Mouse (Mus musculus) heart, embryonic 14.5 days (tissue): ENCODE data around the gene Ppia. TPM values are rescaled to one million over a fixed set of nuclear protein-coding genes. Genes with fewer than 3 reads are reported as not detected.

Experiments used
- ATAC-seq: fragments of 200-750 bp; cut with Nextera tagmentation; 2 replicates; pipeline ENCODE4 v1.8.0; 2017; ENCODE audit warnings: low read depth, moderate TSS enrichment; ENCODE audit not compliant: insufficient number of reproducible peaks, insufficient read depth, low FRiP score
- H3K27ac ChIP-seq, 2 experiments: fragments of 200-500 bp in 1 of 2; fragments of 300-500 bp in 1 of 2; sonication (generic) in 1 of 2; replicated peaks in 1 of 2; 2 replicates each; pipeline ENCODE4 v1.5.1; 2012 to 2014; ENCODE audit warnings: low read depth in 2 of 2, low read length in 2 of 2, control low read depth in 1 of 2, mild to moderate bottlenecking in 1 of 2, mixed read lengths in 1 of 2; ENCODE audit not compliant: control insufficient read depth in 1 of 2, insufficient read depth in 1 of 2
- H3K27me3 ChIP-seq: fragments of 300-500 bp; sonication (generic); 2 replicates; pipeline ENCODE4 v1.6.1; 2014; ENCODE audit warnings: mild to moderate bottlenecking, low read length, control low read depth; ENCODE audit not compliant: control insufficient read depth, insufficient read depth
- H3K36me3 ChIP-seq: fragments of 300-500 bp; sonication (generic); 2 replicates; pipeline ENCODE4 v1.6.1; 2014; ENCODE audit warnings: mild to moderate bottlenecking, control low read depth, low read length, mixed read lengths; ENCODE audit not compliant: control insufficient read depth, insufficient read depth
- H3K4me1 ChIP-seq, 2 experiments: fragments of 200-500 bp in 1 of 2; fragments of 300-500 bp in 1 of 2; sonication (generic) in 1 of 2; 2 replicates each; pipeline ENCODE4 v1.6.1; 2012 to 2014; ENCODE audit warnings: low read length in 2 of 2, control low read depth in 1 of 2, mixed read lengths in 1 of 2; ENCODE audit not compliant: control insufficient read depth in 2 of 2, insufficient read depth in 2 of 2
- H3K4me2 ChIP-seq: fragments of 300-500 bp; sonication (generic); 2 replicates; pipeline ENCODE4 v1.6.1; 2014; ENCODE audit warnings: mild to moderate bottlenecking, low read length
- H3K4me3 ChIP-seq, 2 experiments: fragments of 200-500 bp in 1 of 2; fragments of 300-500 bp in 1 of 2; sonication (generic) in 1 of 2; 2 replicates each; pipeline ENCODE4 v1.5.1; 2012 to 2014; ENCODE audit warnings: low read length in 2 of 2, mild to moderate bottlenecking in 2 of 2, control low read depth in 1 of 2, low read depth in 1 of 2, moderate library complexity in 1 of 2; ENCODE audit not compliant: control insufficient read depth in 1 of 2, insufficient read depth in 1 of 2
- H3K9ac ChIP-seq: fragments of 300-500 bp; sonication (generic); 2 replicates; pipeline ENCODE4 v1.6.1; 2014; ENCODE audit warnings: mild to moderate bottlenecking, low read length
- H3K9me3 ChIP-seq: fragments of 300-500 bp; sonication (generic); 2 replicates; pipeline ENCODE4 v1.6.1; 2016; ENCODE audit warnings: low read length, control low read depth; ENCODE audit not compliant: control insufficient read depth
- WGBS: fragments of 180-500 bp; shearing (Covaris S2); extraction: QIAGEN DNeasy Blood & Tissue Kit; methylation state at CpG from one replicate; pipeline ENCODE4 v1.1.7; 2014; 5-methylcytosine and 5-hydroxymethylcytosine counted together
- polyA plus RNA-seq: library from polyadenylated mRNA; unstranded; fragments of >200 nt; fragmentation: Nextera tagmentation; extraction: Ambion mirVana; gene quantifications from 2 replicates; pipeline ENCODE4 v1.2.1, GENCODE M21; 2014

Ppia gene
- polyA plus RNA-seq, 1 experiment from 2014 or later, result 4,441 TPM

DNA sequence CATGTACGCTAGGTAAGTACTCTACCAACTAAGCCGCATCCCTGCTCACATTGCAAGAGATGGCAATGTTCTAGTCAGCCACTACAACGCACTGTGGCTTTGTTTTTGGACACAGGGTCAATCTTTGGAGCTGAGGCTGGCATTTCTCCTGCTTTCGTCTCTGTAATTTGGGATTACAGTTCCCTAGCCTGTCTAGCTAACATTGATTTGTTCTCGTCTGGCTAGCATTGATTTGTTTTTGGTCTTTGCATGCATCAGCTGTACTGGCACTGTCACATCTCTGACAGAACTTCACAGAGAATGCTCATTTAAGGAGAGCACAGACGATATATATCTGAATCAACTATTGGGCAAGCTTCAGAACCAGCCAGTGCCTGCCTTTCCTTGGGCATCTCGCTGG lies 14.9 kb downstream of the Ppia start:
- Histone ChIP-seq H3K4me1 (no peaks in the 10 kb centered on the region), H3K9ac (no peak overlapping the region), H3K9me3 (no peaks in the 10 kb centered on the region), H3K27ac (no peak overlapping the region), H3K4me3 (no peak overlapping the region), H3K27me3 (no peaks in the 10 kb centered on the region), H3K36me3 (peaks cover 98% of the 10 kb centered on the region), H3K4me2 (no peak overlapping the region)
- 96% methylated on average over 7 of the region's 7 CpGs for WGBS
- ATAC-seq, result no peak

DNA sequence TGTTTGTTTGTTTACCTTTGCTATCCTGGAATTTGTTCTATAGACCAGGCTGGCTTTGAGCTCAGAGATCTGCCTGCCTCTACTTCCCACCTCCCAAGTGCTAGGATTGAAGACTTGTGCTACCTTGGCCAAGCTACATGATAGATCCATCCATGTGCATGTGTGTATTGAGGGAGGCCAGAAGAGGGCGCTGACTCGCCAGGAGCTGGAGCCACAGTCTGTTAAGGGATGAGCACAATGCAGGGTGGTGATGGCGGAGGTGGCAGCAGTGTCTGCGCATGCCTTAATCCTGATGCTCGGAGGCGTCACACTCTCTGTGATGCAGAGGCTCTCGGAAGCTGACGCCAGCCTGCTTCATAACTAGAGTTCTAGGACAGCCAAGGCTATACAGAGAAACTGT lies 21.2 kb downstream of the Ppia start:
- Histone ChIP-seq H3K27me3 (no peaks in the 10 kb centered on the region), H3K4me1 (no peaks in the 10 kb centered on the region), H3K9ac (no peak overlapping the region), H3K4me3 (no peak overlapping the region), H3K9me3 (no peaks in the 10 kb centered on the region), H3K27ac (no peak overlapping the region), H3K4me2 (no peak overlapping the region), H3K36me3 (peaks cover 78% of the 10 kb centered on the region)
- ATAC-seq, result no peak
- WGBS, result 73% methylated on average over 8 of the region's 8 CpGs

DNA sequence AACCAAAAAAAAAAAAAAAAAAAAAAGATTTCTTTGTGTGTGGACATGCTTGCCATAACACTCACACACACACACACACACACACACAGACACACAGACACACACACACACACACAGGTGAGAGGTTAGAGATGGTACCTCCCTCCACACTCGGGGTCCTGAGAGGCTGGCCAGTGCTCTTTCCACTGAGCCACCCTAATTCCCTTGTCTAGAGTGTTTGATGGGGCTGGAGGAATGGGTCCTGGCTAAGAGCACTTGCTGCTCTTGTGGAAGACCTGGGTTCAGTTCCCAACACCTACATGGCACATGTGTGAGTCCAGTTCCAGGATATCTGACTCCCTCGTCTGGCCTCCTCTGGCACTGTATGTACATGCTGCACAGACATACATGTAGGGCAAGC lies 22.4 kb downstream of the Ppia start:
- H3K27me3 ChIP-seq, result no peaks in the 10 kb centered on the region
- H3K27ac ChIP-seq, result no peak overlapping the region
- no peak overlapping the region for H3K9ac ChIP-seq
- no peak overlapping the region for H3K4me2 ChIP-seq
- no peaks in the 10 kb centered on the region for H3K4me1 ChIP-seq
- peaks cover 67% of the 10 kb centered on the region for H3K36me3 ChIP-seq
- no peaks in the 10 kb centered on the region for H3K9me3 ChIP-seq
- H3K4me3 ChIP-seq, result no peak overlapping the region
- ATAC-seq, result no peak
- WGBS, result 94% methylated on average over 2 of the region's 2 CpGs

DNA sequence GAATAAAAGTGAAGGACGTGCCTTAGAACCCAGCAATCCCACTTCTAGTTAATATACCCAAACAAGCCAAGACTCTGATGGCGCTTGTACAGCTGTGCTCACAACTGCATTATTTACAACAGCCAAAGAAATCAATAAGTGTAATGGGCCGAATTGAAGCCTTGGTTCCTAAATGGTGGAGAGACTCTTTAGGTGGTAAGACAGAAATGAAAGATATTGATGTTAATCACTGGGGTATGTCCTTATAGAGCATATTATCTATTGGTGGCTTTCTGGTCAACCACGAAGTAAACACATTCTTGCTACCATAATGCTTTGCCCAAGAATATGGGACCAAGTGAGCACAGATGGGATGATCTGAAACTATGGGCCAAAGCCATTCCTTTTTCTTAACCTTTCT lies 24.9 kb downstream of the Ppia start:
- Histone ChIP-seq H3K9me3 (no peaks in the 10 kb centered on the region), H3K27ac (no peak overlapping the region), H3K4me3 (no peak overlapping the region), H3K4me2 (no peak overlapping the region), H3K27me3 (no peaks in the 10 kb centered on the region), H3K36me3 (peaks cover 42% of the 10 kb centered on the region), H3K9ac (no peak overlapping the region), H3K4me1 (peaks cover 2 to 6% of the 10 kb centered on the region in 2 experiments; a peak in 2 of 4 replicates)
- ATAC-seq, result no peak
- 98% methylated on average over 4 of the region's 4 CpGs for WGBS

DNA sequence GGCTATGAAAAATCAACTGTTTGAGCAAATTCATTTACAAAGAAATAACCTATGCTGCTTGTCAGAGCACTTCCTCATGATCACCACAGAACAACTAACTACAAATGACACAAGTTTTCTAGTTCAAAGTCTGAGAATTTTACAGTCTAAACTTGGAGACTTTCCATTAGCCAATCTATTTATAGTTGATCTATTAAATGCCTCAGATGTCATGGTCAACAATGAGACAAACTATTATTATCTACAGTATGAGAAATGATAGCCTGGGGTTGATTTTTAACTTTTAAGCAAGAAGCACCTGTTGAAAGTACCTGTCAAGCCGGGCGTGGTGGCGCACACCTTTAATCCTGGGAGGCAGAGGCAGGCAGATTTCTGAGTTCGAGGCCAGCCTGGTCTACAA lies 27.3 kb downstream of the Ppia start:
- ATAC-seq, result no peak
- no peaks in the 10 kb centered on the region for H3K27me3 ChIP-seq
- no peak overlapping the region for H3K4me3 ChIP-seq
- H3K4me1 ChIP-seq, result peaks cover 2 to 7% of the 10 kb centered on the region in 2 experiments; a peak in 2 of 4 replicates
- 96% methylated on average over 4 of the region's 4 CpGs for WGBS
- no peak overlapping the region for H3K27ac ChIP-seq
- peak overlapping the region; percentile 79 for H3K4me2 ChIP-seq
- H3K9ac ChIP-seq, result no peak overlapping the region
- H3K9me3 ChIP-seq, result no peaks in the 10 kb centered on the region
- H3K36me3 ChIP-seq, result peaks cover 21% of the 10 kb centered on the region

DNA sequence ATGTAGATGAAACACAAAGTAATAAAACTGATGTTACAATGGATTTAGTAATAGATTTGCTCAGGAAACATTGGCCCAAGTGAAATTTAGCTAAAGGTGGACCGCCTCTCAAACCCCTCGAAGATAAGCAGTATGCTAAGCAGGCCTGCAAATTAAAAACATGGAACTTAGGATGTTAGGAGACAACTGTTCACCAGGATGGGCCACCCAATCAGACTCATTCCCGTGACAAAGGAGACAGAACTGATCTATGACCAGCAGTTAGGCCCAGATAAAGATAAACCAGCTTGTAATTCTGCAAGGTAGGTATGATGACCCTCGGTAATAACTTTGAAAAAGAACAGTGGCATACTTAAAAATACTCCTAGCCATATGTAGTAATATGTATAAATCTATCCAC lies 27.9 kb downstream of the Ppia start:
- peak overlapping the region; percentile 75 to 92; a peak in 3 of 4 replicates for H3K4me3 ChIP-seq
- H3K27me3 ChIP-seq, result no peaks in the 10 kb centered on the region
- H3K27ac ChIP-seq, result peak overlapping the region; percentile 27 to 89; a peak in 3 of 4 replicates
- WGBS, result 40% methylated on average over 4 of the region's 4 CpGs
- peaks cover 15% of the 10 kb centered on the region for H3K36me3 ChIP-seq
- no peaks in the 10 kb centered on the region for H3K9me3 ChIP-seq
- H3K9ac ChIP-seq, result peak overlapping the region; percentile 86
- peak overlapping the region; percentile 79 for H3K4me2 ChIP-seq
- peaks cover 2 to 11% of the 10 kb centered on the region in 2 experiments; a peak in 2 of 4 replicates for H3K4me1 ChIP-seq
- ATAC-seq, result no peak

DNA sequence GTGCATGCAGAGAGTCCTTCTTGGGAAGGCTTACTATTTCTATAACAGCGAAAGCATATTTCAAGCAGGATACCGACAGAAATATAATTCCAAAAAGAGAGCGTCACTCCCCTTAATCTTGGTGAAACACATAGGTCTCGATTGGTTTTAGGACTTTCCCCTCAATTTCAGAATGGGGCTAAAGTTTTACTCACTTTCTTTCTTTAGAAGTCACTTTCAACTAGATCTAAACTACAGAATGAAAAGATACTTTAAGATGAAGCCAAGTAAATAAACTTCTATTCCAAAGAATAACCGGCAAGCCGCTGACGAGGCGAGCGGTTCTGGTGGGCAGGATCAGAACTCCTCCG lies 28.5 kb downstream of the Ppia start:
- ATAC-seq, result no peak
- Histone ChIP-seq H3K27me3 (no peaks in the 10 kb centered on the region), H3K9ac (peak overlapping the region; percentile 86), H3K9me3 (no peaks in the 10 kb centered on the region), H3K4me3 (peak overlapping the region; percentile 75 to 92), H3K36me3 (peaks cover 9% of the 10 kb centered on the region), H3K4me2 (peak overlapping the region; percentile 79), H3K4me1 (peaks cover 2 to 11% of the 10 kb centered on the region in 2 experiments; a peak in 2 of 4 replicates), H3K27ac (peak overlapping the region; percentile 86 to 89)
- WGBS, result under 1% methylated on average over 10 of the region's 10 CpGs
